Mouse (Mus musculus) thymus, postnatal 10 days (tissue): ENCODE measurements around the gene Hoxb1.

Experiments
- DNase-seq, 2 experiments: peaks; one replicate each; pipeline ENCODE4 v3.0.0; 2021; ENCODE audit warnings: low spot score in 2 of 2

The Hoxb1 gene

DNA sequence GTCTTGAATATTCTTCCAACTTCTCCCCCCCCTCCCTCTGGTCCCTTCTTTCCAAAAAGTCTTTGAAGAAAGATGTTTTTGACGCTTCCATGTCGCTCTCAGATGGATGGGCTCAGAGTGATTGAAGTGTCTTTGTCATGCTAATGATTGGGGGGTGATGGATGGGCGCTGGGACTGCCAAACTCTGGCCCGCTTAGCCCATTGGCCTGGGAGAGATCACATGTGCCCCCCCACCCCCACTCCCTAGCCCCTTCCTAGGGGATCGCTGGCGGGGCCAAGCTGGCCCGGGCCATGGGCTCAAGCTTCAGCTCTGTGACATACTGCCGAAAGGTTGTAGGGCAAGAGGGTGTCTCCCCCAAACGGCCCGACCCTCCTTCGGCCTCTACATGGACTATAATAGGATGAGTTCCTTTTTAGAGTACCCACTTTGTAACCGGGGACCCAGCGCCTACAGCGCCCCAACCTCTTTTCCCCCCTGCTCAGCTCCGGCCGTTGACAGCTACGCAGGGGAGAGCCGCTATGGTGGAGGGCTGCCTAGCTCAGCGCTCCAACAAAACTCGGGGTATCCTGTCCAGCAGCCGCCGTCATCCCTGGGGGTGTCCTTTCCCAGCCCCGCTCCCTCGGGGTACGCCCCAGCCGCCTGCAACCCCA is at the start of gene Hoxb1:
TSS of gene Hoxb1 (plus strand) at position 312 of the 651 bp plus-strand sequence.
- no peak for DNase-seq

DNA sequence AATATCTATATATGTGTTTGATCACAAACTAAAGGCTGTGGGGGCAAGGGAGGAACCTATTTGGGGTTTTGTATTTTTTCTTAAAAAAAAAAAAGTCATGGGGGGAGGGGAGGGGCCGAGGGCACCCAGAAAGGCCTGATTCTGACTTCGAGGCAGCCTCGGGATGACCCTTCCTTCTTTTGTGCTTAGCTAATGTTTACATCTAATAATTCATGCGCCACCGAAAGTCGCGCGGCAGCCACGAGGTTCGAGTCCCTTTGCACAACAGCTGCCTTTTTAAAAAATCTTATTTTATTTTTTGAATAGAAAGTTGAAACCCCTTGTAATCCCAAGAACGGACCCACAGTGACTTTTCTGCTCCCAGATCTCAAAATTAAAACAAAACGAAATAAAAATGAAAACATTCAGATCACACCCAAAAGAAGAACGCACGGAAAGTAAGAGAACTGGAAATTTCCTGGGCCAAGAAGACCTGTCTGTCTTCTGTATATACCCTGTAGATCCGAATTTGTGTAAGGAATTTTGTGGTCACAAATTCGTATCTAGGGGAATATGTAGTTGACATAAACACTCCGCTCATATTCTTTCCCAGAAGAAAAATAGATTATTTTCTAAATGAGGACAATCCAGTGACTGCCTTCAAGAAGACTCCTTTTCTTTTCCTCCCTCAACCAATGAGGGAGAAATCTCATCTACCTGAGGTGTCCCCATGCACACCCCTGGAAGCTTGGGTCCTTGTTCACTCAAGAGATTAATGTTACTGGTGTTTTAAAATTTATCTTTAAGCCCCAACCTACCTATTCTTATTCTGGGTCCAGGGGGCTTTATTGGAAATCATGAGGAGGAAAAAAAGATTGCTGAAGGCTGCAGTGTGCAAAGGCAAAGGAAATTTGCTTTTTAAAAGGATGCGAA is 48.6 kb upstream of the Hoxb1 start:
- DNase-seq = no peak

- DNase-seq = no peak
Observed at GRCm38 (mm10) chr11:96317608-96318367, 47.8 kb upstream of the Hoxb1 start, which contains the start of gene Hoxb4. TSS of gene Hoxb4 (plus strand) at chr11:96318267.

DNA sequence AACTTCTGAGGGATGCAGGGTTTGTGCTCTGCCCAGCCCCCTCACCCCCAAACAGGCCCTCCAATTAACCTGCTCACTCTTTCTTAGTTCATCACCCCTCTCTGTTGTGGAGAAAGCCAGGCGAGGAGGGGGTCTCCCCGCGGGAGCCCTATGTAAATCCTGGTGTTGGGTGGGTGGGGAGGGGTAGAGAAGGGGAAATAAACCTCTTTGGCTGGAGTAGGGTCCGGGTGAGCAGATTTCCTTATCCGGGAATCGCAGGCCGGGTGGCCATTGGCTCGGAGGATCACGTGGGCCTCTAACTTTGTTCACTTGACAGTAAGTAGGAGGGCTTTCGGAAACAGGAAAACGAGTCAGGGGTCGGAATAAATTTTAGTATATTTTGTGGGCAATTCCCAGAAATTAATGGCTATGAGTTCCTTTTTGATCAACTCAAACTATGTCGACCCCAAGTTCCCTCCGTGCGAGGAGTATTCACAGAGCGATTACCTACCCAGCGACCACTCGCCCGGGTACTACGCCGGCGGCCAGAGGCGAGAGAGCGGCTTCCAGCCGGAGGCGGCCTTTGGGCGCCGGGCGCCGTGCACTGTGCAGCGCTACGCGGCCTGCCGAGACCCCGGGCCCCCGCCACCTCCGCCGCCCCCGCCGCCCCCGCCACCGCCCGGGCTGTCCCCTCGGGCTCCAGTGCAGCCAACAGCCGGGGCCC is 47.0 kb upstream of the Hoxb1 start:
- no peak for DNase-seq

DNA sequence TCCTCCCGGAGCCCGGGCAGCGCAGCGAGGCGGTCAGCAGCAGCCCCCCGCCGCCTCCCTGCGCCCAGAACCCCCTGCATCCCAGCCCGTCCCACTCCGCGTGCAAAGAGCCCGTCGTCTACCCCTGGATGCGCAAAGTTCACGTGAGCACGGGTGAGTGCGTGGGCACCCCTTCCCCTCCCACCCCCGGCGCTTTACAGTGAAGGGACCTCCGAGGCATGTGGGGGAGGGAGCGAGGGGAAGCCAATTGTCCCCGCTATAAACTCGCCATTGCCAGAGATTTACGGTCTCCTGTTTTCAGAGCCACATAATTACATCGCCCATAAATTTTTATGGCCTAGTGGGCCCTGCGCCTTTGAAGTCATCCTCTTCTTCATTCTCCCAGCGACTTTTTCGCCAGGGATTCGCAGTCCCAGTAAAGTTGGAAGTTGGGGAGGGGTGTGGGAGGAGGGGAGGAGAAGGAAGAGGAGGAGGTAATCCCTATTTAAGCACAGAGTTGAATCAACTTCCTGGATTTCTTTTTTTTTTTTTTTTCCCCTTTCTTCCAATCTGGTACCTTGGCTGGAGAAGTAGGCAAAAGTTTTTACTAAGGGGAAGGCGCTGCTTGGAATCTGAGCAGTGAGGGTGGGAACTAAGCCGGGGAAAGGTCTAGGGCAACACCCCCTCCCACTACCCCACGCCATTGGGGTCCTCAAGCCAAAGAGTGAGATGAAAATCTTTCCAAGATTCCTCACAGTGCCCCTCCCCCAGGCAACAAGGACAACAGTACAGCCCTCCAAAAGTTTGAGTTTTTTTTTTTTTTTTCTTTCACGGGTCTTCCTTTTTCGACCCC is 46.3 kb upstream of the Hoxb1 start:
- no peak for DNase-seq

- no peak for DNase-seq
Observed at GRCm38 (mm10) chr11:96319910-96320309, 45.6 kb upstream of the Hoxb1 start.

- no peak for DNase-seq
Observed at GRCm38 (mm10) chr11:96320688-96321087, 44.9 kb upstream of the Hoxb1 start.

DNA sequence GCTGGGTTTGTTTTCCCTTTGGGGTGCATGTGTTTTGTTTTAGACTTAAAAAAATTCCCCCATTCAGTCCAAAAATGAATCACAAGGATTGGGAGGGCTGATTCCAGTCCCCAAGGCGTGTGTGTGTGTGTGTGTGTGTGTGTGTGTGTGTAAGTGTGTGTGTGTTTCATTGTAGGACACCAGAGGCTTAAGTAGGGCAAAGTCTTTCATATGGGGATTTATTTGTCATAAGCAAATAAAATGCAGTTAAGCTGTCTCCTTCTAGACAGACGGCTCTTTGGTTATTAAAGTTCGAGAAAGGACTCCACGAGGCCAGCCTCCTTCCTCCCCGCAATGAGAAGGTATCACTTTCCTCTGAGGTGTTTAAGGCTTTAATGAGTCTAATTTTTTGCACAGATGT is 43.7 kb upstream of the Hoxb1 start:
- DNase-seq = no peak

DNA sequence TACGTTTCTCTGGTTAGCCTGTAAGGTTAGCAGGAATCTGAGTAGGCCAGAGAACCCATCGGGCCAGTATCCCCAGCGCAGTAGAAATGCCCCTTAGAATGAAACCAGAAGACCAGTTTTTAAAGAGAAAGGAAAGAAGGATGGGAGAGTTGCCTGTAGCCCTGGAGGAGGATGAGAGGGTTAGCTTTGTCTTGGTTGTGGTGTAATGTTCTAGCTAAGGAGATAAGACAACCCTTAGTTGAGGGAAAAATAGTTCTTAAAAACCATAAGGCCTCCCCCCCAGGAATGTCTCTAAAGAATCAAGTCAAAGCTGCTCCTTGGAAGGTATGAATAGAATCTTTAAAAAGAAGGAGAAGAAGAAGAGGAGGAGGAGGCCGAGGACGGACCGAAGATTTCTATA is 42.8 kb upstream of the Hoxb1 start:
- no peak for DNase-seq

DNA sequence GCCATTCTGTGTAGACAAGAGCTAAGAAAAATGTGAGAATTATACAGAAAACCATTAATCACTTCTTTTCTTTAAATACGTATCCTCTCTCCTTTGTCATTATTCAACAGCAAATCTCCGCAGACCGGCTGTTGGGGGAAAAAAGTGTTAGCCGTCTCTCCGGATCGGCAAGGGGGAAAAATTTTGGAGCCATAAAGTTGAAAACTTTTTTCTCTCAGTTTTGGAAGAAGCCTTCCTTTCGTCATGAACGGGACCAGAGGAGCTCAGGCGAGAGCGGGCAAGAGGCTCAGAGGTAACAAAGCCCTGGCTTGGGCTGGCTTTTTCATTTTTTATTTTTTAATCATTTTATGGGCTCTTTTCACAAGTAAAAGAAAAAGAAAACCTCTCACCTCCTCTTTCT is 42.4 kb upstream of the Hoxb1 start, which contains the start of gene Hoxb3:
TSS of gene Hoxb3 (plus strand) at position 173 of the 400 bp plus-strand sequence.
- no peak for DNase-seq

DNA sequence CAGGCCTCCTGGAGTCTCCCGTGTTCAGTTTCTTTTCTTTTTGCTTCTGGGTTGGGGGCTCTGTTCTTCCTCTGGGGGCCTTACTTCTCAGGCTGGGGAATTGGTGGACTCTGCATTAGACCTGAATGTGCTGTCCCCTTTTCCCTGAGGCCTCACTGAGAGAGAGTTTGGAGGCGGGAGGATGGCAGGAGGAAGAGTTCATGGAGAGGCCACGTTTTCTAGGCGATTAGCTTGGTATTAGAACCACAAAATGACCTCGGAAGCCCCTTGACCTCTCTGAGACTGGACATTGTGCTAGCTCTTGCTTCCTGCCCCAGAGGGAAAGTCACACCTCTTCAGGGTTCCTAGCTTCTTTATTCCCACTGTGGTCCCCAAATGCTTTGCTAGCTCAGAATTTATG is 41.4 kb upstream of the Hoxb1 start:
- no peak for DNase-seq

GRCm38 (mm10) chr11:96324965-96325364 is 40.6 kb upstream of the Hoxb1 start:
- DNase-seq = no peak

DNA sequence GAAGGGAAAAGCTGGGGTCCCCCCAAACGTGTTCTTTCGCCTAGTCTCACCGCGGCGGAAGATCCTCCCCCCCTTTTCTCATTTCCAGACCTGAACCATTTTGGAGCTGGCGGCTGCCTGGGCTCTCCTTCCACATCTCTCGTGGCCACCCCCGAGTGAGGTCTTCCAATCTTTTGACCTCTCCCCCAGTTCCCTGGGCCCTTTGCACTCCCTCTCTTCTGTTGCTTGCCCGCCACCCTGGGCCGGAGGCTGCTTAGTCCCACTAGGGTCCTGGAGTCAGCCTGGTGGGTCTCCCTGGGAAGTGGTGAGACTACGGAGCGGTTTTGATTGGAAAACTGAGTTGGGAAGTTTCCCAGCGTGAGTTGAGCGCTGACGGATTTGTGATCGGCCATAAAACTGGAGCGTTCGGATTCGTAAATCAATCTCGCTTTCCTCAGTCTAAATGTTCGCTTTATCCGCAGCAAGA is 39.8 kb upstream of the Hoxb1 start:
- no peak for DNase-seq

DNA sequence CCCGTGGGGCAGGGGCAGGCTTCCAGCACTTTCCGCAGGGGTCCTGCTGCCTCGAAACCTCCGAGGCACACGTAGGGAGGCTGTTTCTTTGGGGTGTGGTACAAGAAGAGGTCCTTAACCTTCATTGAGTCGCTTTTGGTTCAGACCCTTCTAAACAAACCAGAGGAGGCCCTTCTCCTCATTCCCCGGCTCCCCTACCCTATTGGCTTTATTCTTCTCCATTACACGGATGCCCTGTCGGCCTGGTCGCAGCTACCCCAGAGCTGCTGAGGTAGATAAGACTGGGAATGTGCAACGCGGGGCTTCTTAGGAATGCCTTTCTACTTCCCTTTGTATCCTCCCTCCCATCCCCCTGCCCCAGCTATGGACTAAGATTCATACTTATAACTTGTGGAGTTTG is 38.8 kb upstream of the Hoxb1 start:
- no peak for DNase-seq

DNA sequence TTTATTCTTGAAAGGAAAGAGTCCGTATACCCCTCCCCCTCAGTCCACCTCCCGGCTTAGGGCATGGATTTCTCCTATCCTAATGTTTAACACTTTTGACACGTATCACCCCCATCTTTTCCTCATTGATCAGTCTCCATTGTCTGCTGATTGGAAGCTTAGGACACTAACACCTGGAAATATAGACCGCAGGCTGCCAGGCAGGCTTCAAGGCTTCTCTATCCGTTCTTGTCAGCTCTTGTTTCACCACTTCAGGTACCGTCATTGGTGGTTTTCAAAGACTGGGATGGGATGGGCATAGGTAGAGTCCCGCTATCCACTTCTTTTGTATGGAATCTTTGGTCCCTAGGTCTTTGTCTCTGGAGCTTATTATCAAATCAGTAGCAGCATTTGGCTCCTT is 38.4 kb upstream of the Hoxb1 start:
- no peak for DNase-seq

GRCm38 (mm10) chr11:96327750-96328149 is 37.8 kb upstream of the Hoxb1 start:
- DNase-seq = no peak

DNA sequence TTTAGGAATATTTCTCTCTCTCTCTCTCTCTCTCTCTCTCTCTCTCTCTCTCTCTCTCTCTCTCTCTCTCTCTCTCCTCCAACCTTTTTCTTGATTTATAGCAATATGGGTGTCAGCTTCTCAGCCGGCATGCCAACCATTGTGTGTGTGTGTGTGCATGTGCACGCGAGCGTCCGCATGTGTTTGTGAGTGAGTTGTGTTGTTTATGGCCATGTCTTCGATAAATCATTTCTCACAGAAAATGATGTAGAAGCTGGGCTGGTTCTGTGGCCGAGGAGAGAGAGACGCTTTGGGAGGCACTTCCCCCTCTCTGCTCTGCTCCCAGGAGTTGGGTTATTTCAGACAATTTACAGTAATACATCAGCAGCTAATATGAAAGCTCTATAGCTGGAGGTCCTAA is 36.9 kb upstream of the Hoxb1 start:
- DNase-seq = no peak

DNA sequence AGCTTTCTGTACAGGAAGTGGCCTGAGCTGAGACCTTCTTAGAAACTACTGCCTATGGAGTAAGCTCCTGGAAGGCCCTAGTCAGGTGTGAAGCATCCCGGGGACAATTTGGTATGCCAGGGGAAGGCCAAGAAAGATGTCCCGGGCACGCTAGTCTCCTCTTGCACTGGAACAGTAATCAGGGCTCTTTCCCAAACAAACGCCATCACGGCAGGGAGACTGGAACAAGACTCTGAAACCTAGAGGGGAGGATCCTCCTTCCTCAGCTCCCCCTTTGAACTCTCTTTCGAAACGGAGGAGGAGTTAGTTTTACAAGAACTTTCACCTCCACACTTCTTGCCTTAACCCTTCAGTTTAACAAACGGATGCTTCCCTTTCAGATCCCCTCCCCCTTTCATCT is 33.4 kb upstream of the Hoxb1 start:
- no peak for DNase-seq

DNA sequence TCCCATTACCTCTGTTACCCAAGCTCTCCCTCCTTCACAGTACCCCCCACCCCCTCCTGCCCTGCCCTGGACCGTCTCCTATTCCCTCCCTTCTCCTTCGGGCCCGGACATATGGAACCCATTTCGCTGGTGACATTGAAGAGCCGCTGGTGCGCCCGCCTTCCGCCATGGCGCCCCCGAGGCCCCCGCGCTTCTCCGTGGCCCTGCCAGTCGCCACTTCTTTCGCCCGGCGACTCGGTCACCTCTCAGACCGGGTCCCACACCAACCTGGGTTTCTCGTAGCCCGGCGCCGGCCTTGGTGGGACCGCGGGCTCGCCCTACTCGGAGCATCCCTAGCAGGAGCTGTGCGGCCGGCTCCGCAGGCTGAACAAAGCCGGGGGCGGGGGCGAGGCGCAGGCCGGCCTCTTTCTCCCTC is 32.9 kb upstream of the Hoxb1 start:
- DNase-seq = no peak

DNA sequence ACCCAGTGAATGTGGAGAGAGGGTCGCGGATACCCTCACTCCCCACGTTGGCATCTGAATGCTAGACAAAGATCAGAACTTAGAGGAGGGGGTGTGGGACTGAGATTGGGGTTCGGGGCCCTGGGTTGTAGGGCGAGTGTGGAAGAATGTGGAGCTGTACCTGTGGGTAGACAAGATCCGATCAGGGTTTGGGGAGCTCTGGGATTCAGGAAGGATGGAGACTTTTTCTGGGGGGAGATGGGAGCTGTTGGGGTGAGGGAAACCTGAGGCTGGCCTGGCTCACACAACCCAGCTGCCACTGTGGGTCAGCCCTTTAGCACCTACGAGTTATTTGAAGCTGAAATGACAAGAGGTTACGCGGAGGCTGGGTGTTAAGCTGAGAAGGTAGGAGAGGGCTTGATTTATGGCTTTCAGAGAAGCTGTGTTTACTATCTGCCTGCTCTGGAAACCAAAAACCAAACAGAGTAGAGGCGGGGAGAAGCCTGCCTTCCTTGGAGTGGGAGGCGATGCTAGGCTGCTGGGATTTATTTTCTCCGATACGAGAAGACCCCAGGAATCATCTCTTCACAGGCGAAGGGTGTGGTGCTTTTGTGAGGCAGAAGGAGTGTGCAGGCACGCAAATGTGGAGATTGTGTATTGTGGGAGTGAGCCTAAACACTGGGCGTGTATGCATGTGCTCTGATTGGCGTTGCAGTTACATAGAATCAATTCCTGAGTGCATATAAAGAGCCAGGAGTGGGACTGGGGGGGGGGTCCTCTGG is 32.1 kb upstream of the Hoxb1 start:
- DNase-seq = no peak
